Mouse (Mus musculus) heart, embryonic 16.5 days (tissue): ENCODE data around the gene Zfp366. TPM values are rescaled to one million over a fixed set of nuclear protein-coding genes. Genes with fewer than 3 reads are reported as not detected.

Experiments used
- ATAC-seq: fragments of 200-750 bp; cut with Nextera tagmentation; replicated peaks from 2 replicates; pipeline ENCODE4 v1.8.0; 2017; ENCODE audit warnings: moderate number of reproducible peaks; ENCODE audit not compliant: insufficient read depth, low FRiP score; ENCODE audit errors: extremely low read depth
- H3K27ac ChIP-seq: fragments of 300-500 bp; sonication (generic); 2 replicates; pipeline ENCODE4 v1.5.1; 2014; ENCODE audit warnings: mild to moderate bottlenecking, low read length, control low read depth, moderate library complexity
- H3K27me3 ChIP-seq: fragments of 300-500 bp; sonication (generic); 2 replicates; pipeline ENCODE4 v1.6.1; 2014; ENCODE audit warnings: low read length, mixed read lengths; ENCODE audit not compliant: control insufficient read depth, insufficient read depth
- H3K36me3 ChIP-seq: fragments of 300-500 bp; sonication (generic); 2 replicates; pipeline ENCODE4 v1.6.1; 2014; ENCODE audit not compliant: control insufficient read depth, insufficient read depth
- H3K4me1 ChIP-seq: fragments of 300-500 bp; sonication (generic); 2 replicates; pipeline ENCODE4 v1.6.1; 2014; ENCODE audit warnings: low read length, mixed read lengths; ENCODE audit not compliant: control insufficient read depth, insufficient read depth
- H3K4me2 ChIP-seq: fragments of 300-500 bp; sonication (generic); 2 replicates; pipeline ENCODE4 v1.6.1; 2014; ENCODE audit warnings: low read depth, mild to moderate bottlenecking, control low read depth, low read length
- H3K4me3 ChIP-seq: fragments of 300-500 bp; sonication (generic); 2 replicates; pipeline ENCODE4 v1.5.1; 2014; ENCODE audit warnings: mild to moderate bottlenecking, control low read depth, low read length
- H3K9ac ChIP-seq: fragments of 300-500 bp; sonication (generic); 2 replicates; pipeline ENCODE4 v1.6.1; 2014; ENCODE audit warnings: low read length, control low read depth
- H3K9me3 ChIP-seq: fragments of 300-500 bp; sonication (generic); replicated peaks from 2 replicates; pipeline ENCODE4 v1.6.1; 2016; ENCODE audit warnings: low read length; ENCODE audit not compliant: control insufficient read depth
- WGBS: fragments of 180-500 bp; shearing (Covaris S2); extraction: QIAGEN DNeasy Blood & Tissue Kit; methylation state at CpG from one replicate; pipeline ENCODE4 v1.1.7; 2014; 5-methylcytosine and 5-hydroxymethylcytosine counted together
- polyA plus RNA-seq: library from polyadenylated mRNA; unstranded; fragments of >200 nt; fragmentation: Nextera tagmentation; extraction: Ambion mirVana; gene quantifications from 2 replicates; pipeline ENCODE4 v1.2.1, GENCODE M21; 2015

The Zfp366 gene
- polyA plus RNA-seq, 1 experiment from 2014 or later = 0.66 TPM

DNA sequence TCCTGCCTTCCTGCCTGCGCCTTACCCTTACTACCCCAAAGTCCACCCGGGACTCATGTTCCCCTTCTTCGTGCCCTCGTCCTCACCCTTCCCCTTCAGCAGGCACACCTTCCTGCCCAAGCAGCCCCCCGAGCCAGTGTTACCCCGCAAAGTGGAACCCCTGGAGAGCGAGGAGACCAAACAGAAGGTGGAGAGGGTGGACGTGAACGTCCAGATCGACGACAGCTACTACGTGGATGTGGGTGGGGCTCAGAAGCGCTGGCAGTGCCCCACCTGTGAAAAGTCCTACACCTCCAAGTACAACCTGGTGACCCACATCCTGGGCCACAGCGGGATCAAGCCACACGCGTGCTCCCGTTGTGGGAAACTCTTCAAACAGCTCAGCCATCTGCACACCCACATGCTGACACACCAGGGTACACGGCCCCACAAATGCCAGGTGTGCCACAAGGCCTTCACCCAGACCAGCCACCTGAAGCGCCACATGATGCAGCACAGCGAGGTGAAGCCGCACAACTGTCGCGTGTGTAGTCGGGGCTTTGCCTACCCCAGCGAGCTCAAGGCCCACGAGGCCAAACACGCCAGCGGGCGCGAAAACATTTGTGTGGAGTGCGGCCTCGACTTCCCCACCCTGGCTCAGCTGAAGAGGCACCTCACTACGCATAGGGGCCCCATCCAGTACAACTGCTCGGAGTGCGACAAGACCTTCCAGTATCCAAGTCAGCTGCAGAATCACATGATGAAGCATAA is 44.4 kb downstream of the Zfp366 start:
- Histone ChIP-seq H3K9ac (no peak overlapping the region), H3K27ac (peak overlapping the region; percentile 67; the same call in 1 of the 2 replicates)

DNA sequence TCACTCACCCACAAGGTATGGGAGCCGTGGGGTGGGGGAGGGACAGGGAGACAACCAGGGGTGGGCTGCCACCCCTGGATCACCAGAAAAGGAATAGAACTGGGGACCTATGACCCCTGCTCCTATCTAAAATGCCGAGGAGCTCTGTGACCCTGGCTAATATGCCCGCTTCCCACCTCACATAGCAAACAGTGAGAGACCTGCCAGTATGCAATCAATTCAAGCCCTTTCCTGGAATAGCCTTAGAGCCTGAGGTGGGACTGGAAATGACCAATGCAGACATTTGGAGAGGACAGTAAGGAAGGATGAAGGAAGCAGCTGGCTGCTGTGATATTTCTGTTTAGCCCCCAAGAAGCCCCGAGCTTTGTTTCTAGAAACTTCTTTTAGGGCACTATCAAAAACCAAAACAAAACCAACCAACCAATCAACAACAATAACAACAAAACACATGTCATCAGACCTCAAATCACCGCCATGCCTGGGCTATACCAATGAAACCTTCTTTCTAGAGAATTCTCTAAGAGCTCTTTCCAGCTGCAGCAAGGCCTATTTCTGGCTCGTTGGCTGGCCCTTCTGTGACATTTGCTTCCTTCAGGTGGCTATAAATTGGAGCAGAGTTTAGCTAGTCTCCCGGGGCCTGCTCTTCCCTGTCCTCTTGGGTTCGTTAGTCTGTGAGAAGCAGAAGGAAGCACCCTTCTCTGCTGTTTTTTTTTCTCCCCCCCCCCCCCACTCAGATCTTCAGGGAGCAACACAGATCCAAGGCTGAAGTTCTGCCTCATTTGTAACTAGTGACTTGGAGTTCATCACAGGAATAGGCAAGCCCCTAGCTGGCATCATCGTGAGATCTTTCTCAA is 45.2 kb downstream of the Zfp366 start:
- no peaks in the 10 kb centered on the region for H3K36me3 ChIP-seq
- ATAC-seq = no peak
- no peak overlapping the region for H3K4me2 ChIP-seq
- no peaks in the 10 kb centered on the region for H3K9me3 ChIP-seq
- peak overlapping the region; percentile 67 for H3K27ac ChIP-seq
- no peak overlapping the region for H3K9ac ChIP-seq
- H3K27me3 ChIP-seq = no peaks in the 10 kb centered on the region
- no peak overlapping the region for H3K4me3 ChIP-seq
- WGBS = 71% methylated on average over 9 of the region's 9 CpGs
- peaks cover 43% of the 10 kb centered on the region for H3K4me1 ChIP-seq

More for the DNA sequence above, 44.4 kb downstream of the Zfp366 start:
- Histone ChIP-seq H3K4me2 (no peak overlapping the region), H3K36me3 (no peaks in the 10 kb centered on the region), H3K9me3 (no peaks in the 10 kb centered on the region), H3K4me3 (no peak overlapping the region), H3K4me1 (peaks cover 44% of the 10 kb centered on the region), H3K27me3 (no peaks in the 10 kb centered on the region)
- 91% methylated on average over 35 of the region's 35 CpGs for WGBS
- no peak for ATAC-seq

DNA sequence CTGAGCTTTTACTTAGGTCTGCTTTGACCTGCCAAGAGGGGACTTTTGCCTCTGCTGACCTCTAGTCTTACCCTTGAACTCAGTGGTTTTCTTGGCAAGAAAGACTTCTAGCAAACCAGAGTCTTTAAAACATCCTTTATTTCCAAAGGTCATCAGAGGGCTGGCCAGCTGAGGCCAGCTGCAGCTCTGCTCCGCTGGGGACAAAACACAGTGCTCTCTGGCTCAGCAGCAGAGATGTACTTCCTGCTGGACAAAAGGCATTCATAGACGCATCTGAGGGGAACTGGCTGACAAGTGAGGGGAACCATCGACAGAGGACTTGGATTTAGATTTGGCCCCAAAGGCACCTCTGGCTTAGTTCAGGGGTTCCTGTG is 45.9 kb downstream of the Zfp366 start:
- Histone ChIP-seq H3K36me3 (no peaks in the 10 kb centered on the region), H3K27ac (peak overlapping the region; percentile 67), H3K9me3 (no peaks in the 10 kb centered on the region), H3K9ac (no peak overlapping the region; the same call in 1 of the 2 replicates), H3K4me2 (no peak overlapping the region), H3K4me1 (peaks cover 37% of the 10 kb centered on the region), H3K4me3 (no peak overlapping the region), H3K27me3 (no peaks in the 10 kb centered on the region)
- 39% methylated on average over 3 of the region's 3 CpGs for WGBS
- no peak for ATAC-seq

DNA sequence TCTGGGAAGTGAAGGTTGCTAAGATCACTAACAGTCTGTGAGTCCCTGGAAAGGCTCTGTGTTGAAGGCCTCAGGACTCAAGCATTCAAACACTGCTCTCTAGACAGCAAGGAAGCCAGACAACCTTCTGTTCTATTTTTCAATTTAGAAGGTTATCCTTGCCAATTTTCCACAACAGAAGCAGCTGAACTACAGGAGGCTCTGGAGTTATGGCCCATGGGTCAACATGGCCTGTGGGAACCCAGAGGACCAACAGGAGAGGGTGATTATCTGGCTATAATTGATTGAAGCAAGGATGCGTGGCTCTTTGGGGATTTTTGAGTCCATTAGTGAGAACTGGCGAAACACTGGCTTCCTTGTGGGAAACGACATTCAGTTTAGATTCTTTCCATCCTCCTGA is 48.7 kb downstream of the Zfp366 start:
- Histone ChIP-seq H3K4me3 (no peak overlapping the region), H3K4me2 (no peak overlapping the region), H3K27ac (peak overlapping the region; percentile 65), H3K9ac (no peak overlapping the region), H3K36me3 (no peaks in the 10 kb centered on the region), H3K4me1 (peaks cover 48% of the 10 kb centered on the region), H3K9me3 (no peaks in the 10 kb centered on the region), H3K27me3 (no peaks in the 10 kb centered on the region)
- 72% methylated on average over 3 of the region's 3 CpGs for WGBS
- no peak for ATAC-seq

DNA sequence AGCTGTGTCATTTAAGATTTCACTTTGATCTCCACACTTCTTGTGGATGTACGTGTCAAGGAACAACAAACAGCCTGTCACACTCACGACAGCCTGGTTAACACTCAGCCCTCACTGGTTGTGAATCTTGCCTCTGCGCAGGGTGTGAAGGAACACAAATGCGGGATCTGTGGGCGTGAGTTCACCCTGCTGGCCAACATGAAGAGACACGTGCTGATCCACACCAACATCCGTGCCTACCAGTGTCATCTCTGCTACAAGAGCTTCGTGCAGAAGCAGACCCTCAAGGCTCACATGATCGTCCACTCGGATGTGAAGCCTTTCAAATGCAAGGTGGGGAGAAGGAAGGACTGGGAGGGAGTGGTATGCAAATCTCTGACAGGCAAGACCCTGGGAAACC is 49.3 kb downstream of the Zfp366 start:
- H3K9ac ChIP-seq = no peak overlapping the region
- no peak overlapping the region for H3K4me2 ChIP-seq
- no peaks in the 10 kb centered on the region for H3K9me3 ChIP-seq
- H3K4me3 ChIP-seq = no peak overlapping the region
- 0 out of 2 replicates have a peak overlapping the region, but pooled peaks have one; percentile 42 for H3K27ac ChIP-seq
- no peak for ATAC-seq
- H3K27me3 ChIP-seq = no peaks in the 10 kb centered on the region
- H3K36me3 ChIP-seq = no peaks in the 10 kb centered on the region
- H3K4me1 ChIP-seq = peaks cover 54% of the 10 kb centered on the region
- 76% methylated on average over 10 of the region's 10 CpGs for WGBS

DNA sequence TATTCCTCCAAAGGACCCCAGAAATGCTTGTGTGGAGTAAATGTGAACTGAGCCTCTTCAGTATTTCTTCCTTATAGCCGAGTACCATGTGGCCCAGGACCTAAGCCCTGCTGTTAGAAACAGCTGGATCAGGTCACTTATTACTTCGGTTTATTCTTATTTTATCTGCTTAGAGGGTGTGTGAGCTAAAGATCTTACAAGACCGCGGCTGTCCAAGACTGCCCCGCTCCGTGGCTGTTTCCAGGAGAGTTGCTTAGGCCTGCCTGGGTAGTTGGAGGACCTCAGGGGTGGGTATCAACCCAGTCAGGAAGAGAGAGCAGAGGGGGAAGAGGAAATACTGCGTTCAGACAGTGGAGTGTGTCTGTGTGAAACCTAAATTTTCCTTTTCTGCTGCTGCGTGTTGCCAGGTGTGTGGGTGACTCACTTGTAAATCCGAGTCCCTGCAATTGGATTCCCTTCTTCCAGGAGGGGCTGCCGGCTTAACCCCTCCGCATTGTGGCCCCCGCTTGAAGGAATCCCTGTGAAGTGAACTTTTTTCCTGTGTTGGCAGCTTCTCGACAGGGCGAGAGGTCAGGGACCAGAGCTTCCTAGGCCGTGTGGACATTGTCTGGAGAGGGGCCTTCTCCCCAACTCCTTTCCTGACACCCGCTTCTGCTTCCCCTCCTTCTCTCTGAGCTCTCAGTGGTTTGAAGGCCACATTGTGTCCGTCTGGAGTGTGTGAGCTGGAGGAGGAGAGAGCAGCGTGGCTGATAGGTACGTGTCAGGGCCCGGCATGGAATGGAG is 51.0 kb downstream of the Zfp366 start:
- Histone ChIP-seq H3K27ac (peak overlapping the region; percentile 93), H3K4me2 (no peak overlapping the region), H3K4me1 (peaks cover 52% of the 10 kb centered on the region), H3K9me3 (no peaks in the 10 kb centered on the region), H3K27me3 (no peaks in the 10 kb centered on the region), H3K9ac (no peak overlapping the region), H3K4me3 (no peak overlapping the region), H3K36me3 (no peaks in the 10 kb centered on the region)
- WGBS = 62% methylated on average over 20 of the region's 20 CpGs
- ATAC-seq = 0 out of 2 replicates have a peak, but pooled peaks have one; percentile 1

DNA sequence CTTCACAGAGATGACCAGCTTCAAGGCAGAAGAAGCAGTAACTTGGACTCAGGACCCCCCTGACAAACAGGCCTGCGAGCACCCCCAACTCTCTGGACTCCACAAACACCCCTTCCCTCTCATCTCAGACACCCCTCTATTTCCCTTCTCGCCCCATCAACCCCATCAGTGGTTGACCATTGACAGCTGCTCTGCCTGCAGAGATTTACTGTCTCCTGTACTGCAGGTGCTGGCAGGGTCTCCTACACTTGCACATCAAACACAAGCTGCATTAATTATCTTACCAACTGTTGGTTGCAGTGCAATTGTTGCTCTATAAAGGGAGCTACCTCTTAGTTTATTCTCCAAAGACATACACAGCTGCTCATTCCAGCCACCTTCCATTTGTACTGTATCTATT is 51.6 kb downstream of the Zfp366 start:
- H3K4me1 ChIP-seq = peaks cover 51% of the 10 kb centered on the region
- 80% methylated on average over 2 of the region's 2 CpGs for WGBS
- H3K27ac ChIP-seq = peak overlapping the region; percentile 93
- no peak overlapping the region for H3K4me2 ChIP-seq
- no peak for ATAC-seq
- no peaks in the 10 kb centered on the region for H3K9me3 ChIP-seq
- H3K4me3 ChIP-seq = no peak overlapping the region
- H3K36me3 ChIP-seq = no peaks in the 10 kb centered on the region
- no peak overlapping the region for H3K9ac ChIP-seq
- H3K27me3 ChIP-seq = no peaks in the 10 kb centered on the region

DNA sequence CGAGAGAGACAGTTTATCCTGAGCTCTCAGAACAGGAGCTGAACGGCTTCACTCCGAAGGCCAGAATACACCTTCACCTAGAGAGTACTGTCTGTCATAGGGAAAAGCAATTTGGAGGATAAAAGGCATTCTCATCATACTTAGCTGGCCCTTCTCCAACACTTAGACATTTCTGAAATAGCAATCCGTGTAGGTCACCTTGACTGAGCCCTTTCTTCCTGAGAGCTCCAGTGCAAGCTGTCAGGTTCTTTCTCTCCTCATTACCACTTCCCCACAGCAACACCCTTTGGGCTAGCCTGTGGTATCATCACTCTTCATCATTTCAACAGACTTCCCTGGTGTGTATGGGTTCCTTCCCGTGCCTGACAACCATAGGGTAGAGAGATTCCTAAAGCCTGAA is 52.5 kb downstream of the Zfp366 start:
- no peak for ATAC-seq
- Histone ChIP-seq H3K9me3 (no peaks in the 10 kb centered on the region), H3K4me1 (peaks cover 51% of the 10 kb centered on the region), H3K36me3 (no peaks in the 10 kb centered on the region), H3K27ac (peak overlapping the region; percentile 93), H3K9ac (no peak overlapping the region), H3K27me3 (no peaks in the 10 kb centered on the region), H3K4me2 (no peak overlapping the region), H3K4me3 (no peak overlapping the region)
- WGBS = 35% methylated on average over 5 of the region's 5 CpGs
